Mouse (Mus musculus): ENCODE measurements at regions not wholly inside any gene's neighbourhood (a gene's known extent, or its start where the extent isn't known, plus 50 kb on each side); places are given as distances from the start of the nearest gene placed in this dataset.

DNA sequence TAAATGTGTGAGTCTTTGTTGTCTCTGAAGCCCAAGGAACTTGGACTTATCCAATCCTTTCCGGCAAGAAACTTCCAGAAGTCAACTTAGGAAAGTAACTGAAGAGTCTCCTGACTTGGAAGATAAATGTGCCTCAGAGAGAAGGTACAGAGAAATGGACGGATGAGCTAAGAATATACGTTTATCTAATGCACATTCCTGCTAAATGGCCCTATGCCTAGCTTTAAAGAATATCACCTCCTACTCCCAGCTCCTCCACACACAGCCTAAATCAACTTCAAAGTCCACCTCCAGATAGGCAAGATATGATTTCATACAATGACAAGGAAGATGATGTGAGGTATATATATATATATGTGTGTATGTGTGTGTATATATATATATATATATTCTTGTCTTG lies 492.1 kb upstream of the Dppa4 start:
- in situ Hi-C loops (cut with MboI; ENCODE audit: low sequenced_read_pairs in 2 of 2, unreplicated experiment in 2 of 2): no loop called here
- no peak for TF ChIP-seq MAFK (IDR thresholded peaks at IDR 0.05; ENCODE audit: insufficient read depth, low read depth, low read length)
- Histone ChIP-seq H3K36me3 (ENCODE audit: control insufficient read depth, insufficient read depth, low read length, poor library complexity, severe bottlenecking) (no peaks in the 10 kb centered on the region), H3K27ac (ENCODE audit: insufficient read depth, low read depth, low read length, poor library complexity, severe bottlenecking) (no peak overlapping the region), H3K4me1 (ENCODE audit: control insufficient read depth in 2 of 2, insufficient read depth in 2 of 2, low read length in 2 of 2, poor library complexity in 1 of 2) (no peaks in the 10 kb centered on the region), H3K9ac (ENCODE audit: insufficient read depth, low read depth, low read length, poor library complexity, severe bottlenecking) (no peak overlapping the region), H3K9me3 (ENCODE audit: control insufficient read depth, insufficient read depth, low read depth, low read length) (no peaks in the 10 kb centered on the region), H3K4me3 (ENCODE audit: insufficient read depth in 1 of 2, low read depth in 1 of 2, low read length in 2 of 2, poor library complexity in 1 of 2, severe bottlenecking in 1 of 2) (no peak overlapping the region)
- DNase-seq (ENCODE audit: low read depth, low spot score): no peak

DNA sequence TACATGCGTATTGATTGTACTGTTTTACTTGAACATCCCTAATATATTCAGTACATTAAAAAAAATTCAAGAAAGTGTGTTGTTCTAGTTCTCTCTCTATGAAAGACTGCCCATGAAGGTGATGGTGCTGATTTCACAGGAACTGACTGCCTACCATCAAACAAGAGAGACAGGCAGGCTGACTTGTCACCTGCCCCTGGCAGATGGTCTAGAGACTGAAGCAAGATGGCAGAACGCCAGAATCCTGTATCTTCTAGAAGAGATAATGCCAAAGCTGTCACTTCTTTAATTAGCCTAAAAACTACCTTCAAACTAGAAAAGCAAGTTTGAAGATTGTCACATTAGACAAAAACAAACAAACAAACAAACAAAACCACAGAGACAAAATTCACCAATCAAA lies 484.7 kb upstream of the Dppa4 start:
- Histone ChIP-seq H3K9me3 (ENCODE audit: control insufficient read depth, insufficient read depth, low read depth, low read length) (no peaks in the 10 kb centered on the region), H3K4me1 (ENCODE audit: control insufficient read depth in 2 of 2, insufficient read depth in 2 of 2, low read length in 2 of 2, poor library complexity in 1 of 2) (no peaks in the 10 kb centered on the region), H3K36me3 (ENCODE audit: control insufficient read depth, insufficient read depth, low read length, poor library complexity, severe bottlenecking) (no peaks in the 10 kb centered on the region), H3K27ac (ENCODE audit: insufficient read depth, low read depth, low read length, poor library complexity, severe bottlenecking) (no peak overlapping the region), H3K9ac (ENCODE audit: insufficient read depth, low read depth, low read length, poor library complexity, severe bottlenecking) (no peak overlapping the region), H3K4me3 (ENCODE audit: insufficient read depth in 1 of 2, low read depth in 1 of 2, low read length in 2 of 2, poor library complexity in 1 of 2, severe bottlenecking in 1 of 2) (no peak overlapping the region)
- in situ Hi-C loops (cut with MboI; ENCODE audit: low sequenced_read_pairs in 2 of 2, unreplicated experiment in 2 of 2): no loop called here
- no peak for DNase-seq (ENCODE audit: low read depth, low spot score)
- TF ChIP-seq HCFC1 (IDR thresholded peaks at IDR 0.05; ENCODE audit: borderline replicate concordance, insufficient read depth, low read length) (no peak), MAFK (IDR thresholded peaks at IDR 0.05; ENCODE audit: insufficient read depth, low read depth, low read length) (no peak), ZC3H11A (IDR thresholded peaks at IDR 0.05; ENCODE audit: borderline replicate concordance, low read depth, low read length) (no peak), ZNF384 (IDR thresholded peaks at IDR 0.05; ENCODE audit: low read depth, low read length) (no peak), CHD2 (IDR thresholded peaks at IDR 0.05; ENCODE audit: low read depth, low read length) (no peak)

DNA sequence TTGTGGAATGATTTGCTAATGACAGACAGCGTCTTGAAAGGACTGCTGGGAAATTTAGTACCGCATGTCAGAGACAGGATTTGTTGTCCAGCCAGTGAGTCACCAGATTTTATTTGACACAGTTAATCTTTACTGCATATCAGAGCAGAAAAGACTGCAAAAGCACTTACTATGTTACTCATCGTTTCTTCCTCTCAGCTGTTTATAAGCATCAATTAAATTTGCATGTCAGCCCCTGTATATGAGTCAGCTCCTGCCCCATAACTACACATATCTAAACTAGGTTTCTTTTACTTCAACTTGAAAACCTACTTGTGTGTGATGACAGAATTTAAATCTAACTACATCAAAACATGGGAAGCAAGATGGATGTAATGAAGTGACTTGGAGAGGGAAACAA lies 440.4 kb upstream of the Dppa4 start:
- H3K9me3 ChIP-seq (ENCODE audit: control insufficient read depth, insufficient read depth, low read depth, low read length): no peaks in the 10 kb centered on the region
- no peak overlapping the region for H3K9ac ChIP-seq (ENCODE audit: insufficient read depth, low read depth, low read length, poor library complexity, severe bottlenecking)
- no peak overlapping the region for H3K27ac ChIP-seq (ENCODE audit: insufficient read depth, low read depth, low read length, poor library complexity, severe bottlenecking)
- in situ Hi-C loops (cut with MboI; ENCODE audit: low sequenced_read_pairs in 2 of 2, unreplicated experiment in 2 of 2): no loop called here
- DNase-seq (ENCODE audit: low read depth, low spot score): no peak
- H3K4me1 ChIP-seq (ENCODE audit: control insufficient read depth in 2 of 2, insufficient read depth in 2 of 2, low read length in 2 of 2, poor library complexity in 1 of 2): no peaks in the 10 kb centered on the region
- TF ChIP-seq CHD2 (IDR thresholded peaks at IDR 0.05; ENCODE audit: low read depth, low read length) (no peak), ZNF384 (IDR thresholded peaks at IDR 0.05; ENCODE audit: low read depth, low read length) (no peak), MAFK (IDR thresholded peaks at IDR 0.05; ENCODE audit: insufficient read depth, low read depth, low read length) (no peak), ZC3H11A (IDR thresholded peaks at IDR 0.05; ENCODE audit: borderline replicate concordance, low read depth, low read length) (no peak), HCFC1 (IDR thresholded peaks at IDR 0.05; ENCODE audit: borderline replicate concordance, insufficient read depth, low read length) (no peak)
- H3K4me3 ChIP-seq (ENCODE audit: insufficient read depth in 1 of 2, low read depth in 1 of 2, low read length in 2 of 2, poor library complexity in 1 of 2, severe bottlenecking in 1 of 2): no peak overlapping the region
- no peaks in the 10 kb centered on the region for H3K36me3 ChIP-seq (ENCODE audit: control insufficient read depth, insufficient read depth, low read length, poor library complexity, severe bottlenecking)

DNA sequence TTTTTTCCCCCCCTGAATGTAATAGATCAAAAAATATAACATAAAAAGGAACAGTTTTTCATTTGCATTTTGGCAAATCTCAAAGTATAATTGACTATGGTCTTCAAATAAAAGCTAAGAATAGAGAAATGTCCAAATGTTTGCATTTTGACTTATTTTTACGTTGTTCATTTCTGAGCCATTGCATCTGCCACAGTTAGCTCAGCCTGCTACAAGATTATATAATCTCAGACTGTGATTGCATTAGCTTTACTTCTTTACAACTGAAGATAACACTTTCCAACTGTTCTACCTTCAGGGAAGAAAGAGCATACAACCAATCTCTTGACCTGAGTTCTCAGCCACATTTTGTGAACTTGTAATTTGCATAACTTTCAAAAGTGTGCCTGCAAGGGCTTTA lies 431.9 kb upstream of the Dppa4 start:
- TF ChIP-seq HCFC1 (IDR thresholded peaks at IDR 0.05; ENCODE audit: borderline replicate concordance, insufficient read depth, low read length) (no peak), MAFK (IDR thresholded peaks at IDR 0.05; ENCODE audit: insufficient read depth, low read depth, low read length) (no peak), ZC3H11A (IDR thresholded peaks at IDR 0.05; ENCODE audit: borderline replicate concordance, low read depth, low read length) (no peak), CHD2 (IDR thresholded peaks at IDR 0.05; ENCODE audit: low read depth, low read length) (no peak), ZNF384 (IDR thresholded peaks at IDR 0.05; ENCODE audit: low read depth, low read length) (no peak)
- H3K9ac ChIP-seq (ENCODE audit: insufficient read depth, low read depth, low read length, poor library complexity, severe bottlenecking): no peak overlapping the region
- no peak overlapping the region for H3K27ac ChIP-seq (ENCODE audit: insufficient read depth, low read depth, low read length, poor library complexity, severe bottlenecking)
- DNase-seq (ENCODE audit: low read depth, low spot score): no peak
- no peaks in the 10 kb centered on the region for H3K36me3 ChIP-seq (ENCODE audit: control insufficient read depth, insufficient read depth, low read length, poor library complexity, severe bottlenecking)
- H3K9me3 ChIP-seq (ENCODE audit: control insufficient read depth, insufficient read depth, low read depth, low read length): no peaks in the 10 kb centered on the region
- in situ Hi-C loops (cut with MboI; ENCODE audit: low sequenced_read_pairs in 2 of 2, unreplicated experiment in 2 of 2): no loop called here
- H3K4me1 ChIP-seq (ENCODE audit: control insufficient read depth in 2 of 2, insufficient read depth in 2 of 2, low read length in 2 of 2, poor library complexity in 1 of 2): no peaks in the 10 kb centered on the region
- H3K4me3 ChIP-seq (ENCODE audit: insufficient read depth in 1 of 2, low read depth in 1 of 2, low read length in 2 of 2, poor library complexity in 1 of 2, severe bottlenecking in 1 of 2): no peak overlapping the region

DNA sequence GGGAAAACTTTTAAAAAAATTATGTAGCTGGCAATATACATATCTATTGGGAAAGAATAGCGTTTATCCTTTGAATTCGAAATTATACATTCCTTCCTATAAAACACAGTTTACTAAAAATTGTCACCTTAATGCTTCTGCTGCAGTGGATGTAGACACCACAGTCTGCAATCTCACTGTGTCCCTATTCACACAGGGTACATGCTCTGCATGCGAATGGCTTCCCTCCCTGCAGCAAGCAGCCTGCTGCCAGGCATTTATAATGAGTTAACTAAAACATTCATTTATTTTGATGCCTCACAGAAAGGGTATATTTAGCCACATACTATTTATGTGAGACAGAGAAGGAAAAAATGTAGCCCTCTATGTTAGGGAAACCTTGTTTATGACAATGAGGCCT lies 423.7 kb upstream of the Dppa4 start:
- no peaks in the 10 kb centered on the region for H3K4me1 ChIP-seq (ENCODE audit: control insufficient read depth in 2 of 2, insufficient read depth in 2 of 2, low read length in 2 of 2, poor library complexity in 1 of 2)
- TF ChIP-seq ZC3H11A (IDR thresholded peaks at IDR 0.05; ENCODE audit: borderline replicate concordance, low read depth, low read length) (no peak), MAFK (IDR thresholded peaks at IDR 0.05; ENCODE audit: insufficient read depth, low read depth, low read length) (no peak)
- H3K36me3 ChIP-seq (ENCODE audit: control insufficient read depth, insufficient read depth, low read length, poor library complexity, severe bottlenecking): no peaks in the 10 kb centered on the region
- DNase-seq (ENCODE audit: low read depth, low spot score): no peak
- no peaks in the 10 kb centered on the region for H3K9me3 ChIP-seq (ENCODE audit: control insufficient read depth, insufficient read depth, low read depth, low read length)
- H3K27ac ChIP-seq (ENCODE audit: insufficient read depth, low read depth, low read length, poor library complexity, severe bottlenecking): no peak overlapping the region
- H3K4me3 ChIP-seq (ENCODE audit: insufficient read depth in 1 of 2, low read depth in 1 of 2, low read length in 2 of 2, poor library complexity in 1 of 2, severe bottlenecking in 1 of 2): no peak overlapping the region
- in situ Hi-C loops (cut with MboI; ENCODE audit: low sequenced_read_pairs in 2 of 2, unreplicated experiment in 2 of 2): no loop called here
- no peak overlapping the region for H3K9ac ChIP-seq (ENCODE audit: insufficient read depth, low read depth, low read length, poor library complexity, severe bottlenecking)
